ENCODE assay signal across 7 mouse cellular contexts in the genomic region with DNA sequence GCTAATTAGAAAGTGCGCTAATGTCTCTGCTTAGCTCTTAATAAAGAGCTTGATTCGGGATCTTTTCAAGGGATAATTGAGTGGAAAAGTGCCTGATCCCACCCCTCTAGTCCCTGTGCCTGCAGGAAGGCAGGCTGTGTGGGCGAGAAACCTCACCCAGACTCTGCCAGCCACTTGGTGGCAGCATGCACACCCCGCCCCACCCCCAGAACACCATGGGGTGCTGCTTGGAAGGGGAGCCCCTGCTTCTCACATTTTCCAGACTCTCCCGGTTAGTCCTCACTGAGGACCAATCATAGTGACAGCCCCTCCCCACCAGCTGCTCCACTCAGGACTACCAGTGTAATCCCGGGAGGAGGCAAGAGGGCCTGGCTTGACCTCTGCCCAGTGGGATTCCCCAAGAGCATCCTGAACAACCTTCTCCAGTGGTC. TPM values are rescaled to one million over a fixed set of nuclear protein-coding genes. Genes with fewer than 3 reads are reported as not detected.
DNase-seq lines count a peak whose midpoint lies in the region; ATAC-seq lines count a peak whose summit lies in the region.

No protein-coding gene starts in this region.

- H3K9ac ChIP-seq in midbrain, embryonic 16.5 days (ENCODE audit: low read depth, low read length), result no peak overlapping the region; the same call in 1 of the 2 replicates

- H3K4me3 ChIP-seq in midbrain, embryonic 10.5 days, result peak overlapping the region; percentile 17; the same call in 1 of the 2 replicates
- no peak overlapping the region for H3K4me3 ChIP-seq in midbrain, embryonic 16.5 days (ENCODE audit: low read depth, low read length)

- peak overlapping the region; percentile 84 for H3K27ac ChIP-seq in midbrain, embryonic 10.5 days (replicated peaks)
- no peak overlapping the region; the same call in 1 of the 2 replicates for H3K27ac ChIP-seq in midbrain, embryonic 16.5 days (ENCODE audit: low read length)

- peaks cover 91% of the 10 kb centered on the region for H3K4me1 ChIP-seq in midbrain, embryonic 10.5 days
- H3K4me1 ChIP-seq in midbrain, embryonic 16.5 days (ENCODE audit: control insufficient read depth, insufficient read depth, low read length), result peaks cover 64% of the 10 kb centered on the region

- WGBS in midbrain, embryonic 10.5 days, result 14% methylated on average over 6 of the region's 6 CpGs
- WGBS in midbrain, embryonic 16.5 days, result 6% methylated on average over 6 of the region's 6 CpGs

- H3K9me3 ChIP-seq in midbrain, embryonic 10.5 days (replicated peaks), result no peaks in the 10 kb centered on the region
- no peaks in the 10 kb centered on the region for H3K9me3 ChIP-seq in midbrain, embryonic 16.5 days (replicated peaks; ENCODE audit: control insufficient read depth, low read length, poor library complexity, severe bottlenecking)

- intact Hi-C loops in left cerebral cortex, postnatal 14 days (cut with DNase I), result no loop called here

- no peak for ATAC-seq in midbrain, embryonic 16.5 days

- no peak overlapping the region for H3K4me2 ChIP-seq in midbrain, embryonic 16.5 days (ENCODE audit: low read length)

- H3K36me3 ChIP-seq in midbrain, embryonic 10.5 days, result no peaks in the 10 kb centered on the region
- no peaks in the 10 kb centered on the region for H3K36me3 ChIP-seq in midbrain, embryonic 16.5 days (ENCODE audit: control insufficient read depth, insufficient read depth, low read length)

- DNase-seq in midbrain, embryonic 10.5 days (ENCODE audit: low spot score), result no peak
- peak; percentile 53 to 58 for DNase-seq in frontal cortex, postnatal 14 days (ENCODE audit: low spot score in 2 of 2)
- DNase-seq in left cerebral cortex, postnatal 14 days (ENCODE audit: low spot score in 2 of 2), result peak; percentile 69 to 70
- DNase-seq in right cerebral cortex, postnatal 4 days, result peak; percentile 44
- DNase-seq in cerebellum, adult 9-10 months, result no peak
- DNase-seq in cerebellum, adult 11 months, result no peak

- peaks cover 47% of the 10 kb centered on the region for H3K27me3 ChIP-seq in midbrain, embryonic 10.5 days (ENCODE audit: low read depth, poor library complexity, severe bottlenecking)
- H3K27me3 ChIP-seq in midbrain, embryonic 16.5 days (ENCODE audit: control insufficient read depth, insufficient read depth, low read depth, low read length), result no peaks in the 10 kb centered on the region

RNA-seq across cellular contexts. Expression of gene Cacna1h, which starts 27.6 kb away (rescaled TPM):
- polyA plus RNA-seq in midbrain, embryonic 10.5 days (2016; fragmentation: Nextera tagmentation; extraction: Ambion mirVana), result 2.1 and 3.6 TPM in 2 replicates
- polyA plus RNA-seq in midbrain, embryonic 16.5 days (2015; fragmentation: Nextera tagmentation; extraction: Ambion mirVana), result 10.0 and 11.5 TPM in 2 replicates
- total RNA-seq in left cerebral cortex, postnatal 14 days (2021), result 10 to 100 TPM; 42.1 to 43.2 TPM

RNA-seq across cellular contexts. Expression of gene Tpsg1, which starts 37.0 kb away (rescaled TPM):
- polyA plus RNA-seq in midbrain, embryonic 10.5 days (2016; fragmentation: Nextera tagmentation; extraction: Ambion mirVana), result not detected in 2 replicates
- 0.29 and 0.88 TPM in 2 replicates for polyA plus RNA-seq in midbrain, embryonic 16.5 days (2015; fragmentation: Nextera tagmentation; extraction: Ambion mirVana)
- total RNA-seq in left cerebral cortex, postnatal 14 days (2021), result not detected

RNA-seq across cellular contexts. Expression of gene Tpsb2, which starts 39.9 kb away (rescaled TPM):
- polyA plus RNA-seq in midbrain, embryonic 10.5 days (2016; fragmentation: Nextera tagmentation; extraction: Ambion mirVana), result not detected in 2 replicates
- 0.23 TPM in 1 of 2 replicates, not detected in the other for polyA plus RNA-seq in midbrain, embryonic 16.5 days (2015; fragmentation: Nextera tagmentation; extraction: Ambion mirVana)
- under 1 TPM in 1 of 2 experiments, not detected in 1; 0.26 TPM for total RNA-seq in left cerebral cortex, postnatal 14 days (2021)

RNA-seq across cellular contexts. Expression of gene Tekt4, which starts 48.4 kb away (rescaled TPM):
- 0.17 and 0.38 TPM in 2 replicates for polyA plus RNA-seq in midbrain, embryonic 10.5 days (2016; fragmentation: Nextera tagmentation; extraction: Ambion mirVana)
- 1.5 TPM in 2 replicates for polyA plus RNA-seq in midbrain, embryonic 16.5 days (2015; fragmentation: Nextera tagmentation; extraction: Ambion mirVana)
- 1 to 10 TPM; 1.5 to 3.8 TPM for total RNA-seq in left cerebral cortex, postnatal 14 days (2021)

Comparison
In these comparisons a context has a peak if more than half of its experiments do, and no peak if none do; other contexts are left out.
1. DNase-seq: peak in frontal cortex, postnatal 14 days (2 of 2), left cerebral cortex, postnatal 14 days (2 of 2) and right cerebral cortex, postnatal 4 days (single experiment); none in midbrain, embryonic 10.5 days (single experiment), cerebellum, adult 9-10 months (single experiment) and cerebellum, adult 11 months (single experiment).